Mouse (Mus musculus) hindbrain, embryonic 12.5 days (tissue): ENCODE measurements around the gene Gm21312. TPM values are rescaled to one million over a fixed set of nuclear protein-coding genes. Genes with fewer than 3 reads are reported as not detected.

ENCODE experiments used
- polyA plus RNA-seq: library from polyadenylated mRNA; unstranded; fragments of >200 nt; fragmentation: Nextera tagmentation; extraction: Ambion mirVana; gene quantifications from 2 replicates; pipeline ENCODE4 v1.2.1, GENCODE M21; 2016

The Gm21312 gene
- polyA plus RNA-seq, 1 experiment from 2014 or later = not detected

Other genes starting within 250 kb of the Gm21312 start
- not detected in 2 replicates for gene Gm21293, start 34.0 kb upstream of the Gm21312 start, polyA plus RNA-seq
- gene Gm6763, start 25.5 kb upstream of the Gm21312 start, polyA plus RNA-seq = not detected in 2 replicates
- not detected in 2 replicates for gene Gm8764, start 17.0 kb upstream of the Gm21312 start, polyA plus RNA-seq
- not detected in 2 replicates for gene Gm21304, start 8.5 kb upstream of the Gm21312 start, polyA plus RNA-seq
- not detected in 2 replicates for gene Gm20765, start 8.5 kb downstream of the Gm21312 start, polyA plus RNA-seq
- not detected in 2 replicates for gene Gm4340, start 17.0 kb downstream of the Gm21312 start, polyA plus RNA-seq